Mouse (Mus musculus) right cerebral cortex, postnatal 14 days (tissue): Measurements from ENCODE around the gene Gabra4.
"Not testable (repeated sequence)": the region's sequence is repeated elsewhere in the genome, so short reads cannot be mapped to it uniquely, and the experiment has no call there.

Experiments
- DNase-seq: peaks from one replicate; pipeline ENCODE4 v3.0.0; 2022

The Gabra4 gene

GRCm38 (mm10) chr5:71658115-71658497 lies at the start of gene Gabra4:
Gene Gabra4, minus strand, starts transcription at chr5:71658308.
- DNase-seq = peak; percentile 28

GRCm38 (mm10) chr5:71701273-71701614 lies 43.1 kb upstream of the Gabra4 start:
- DNase-seq = no peak

GRCm38 (mm10) chr5:71700468-71701272 lies 42.6 kb upstream of the Gabra4 start:
- DNase-seq = peak; percentile 69

DNA sequence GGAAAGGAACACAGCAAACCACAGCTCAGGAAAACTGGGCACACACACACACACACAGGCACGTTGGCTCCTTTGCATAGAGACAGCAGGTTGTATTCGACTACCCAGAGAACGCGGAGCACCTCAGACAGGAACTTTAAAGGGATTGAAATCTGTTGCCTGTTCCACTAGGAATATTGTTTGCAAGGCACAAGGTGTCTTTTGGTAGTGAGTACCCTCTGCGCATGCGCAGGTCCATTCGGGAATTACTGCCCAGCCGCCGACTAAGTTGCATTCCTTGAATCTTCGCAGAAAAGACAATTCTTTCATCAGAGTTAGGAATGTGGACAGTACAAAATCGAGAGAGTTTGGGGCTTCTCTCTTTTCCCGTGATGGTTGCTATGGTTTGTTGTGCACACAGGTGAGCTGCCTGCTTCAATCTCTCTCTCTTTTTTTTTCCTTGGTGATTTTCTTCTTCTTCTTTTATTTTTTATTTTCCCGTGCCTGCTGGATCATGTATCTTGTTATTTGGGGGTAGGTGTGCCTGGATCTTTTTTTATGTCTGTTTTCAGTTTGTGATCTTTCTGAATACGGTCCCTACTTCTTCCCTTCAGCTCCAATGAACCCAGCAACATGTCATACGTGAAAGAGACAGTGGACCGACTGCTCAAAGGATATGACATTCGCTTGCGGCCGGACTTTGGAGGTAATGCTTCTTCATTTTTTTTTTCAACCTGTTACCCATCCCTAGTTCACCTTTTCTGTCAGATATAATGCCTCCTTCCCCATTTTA lies 41.8 kb upstream of the Gabra4 start:
- peak; percentile 77 for DNase-seq

DNA sequence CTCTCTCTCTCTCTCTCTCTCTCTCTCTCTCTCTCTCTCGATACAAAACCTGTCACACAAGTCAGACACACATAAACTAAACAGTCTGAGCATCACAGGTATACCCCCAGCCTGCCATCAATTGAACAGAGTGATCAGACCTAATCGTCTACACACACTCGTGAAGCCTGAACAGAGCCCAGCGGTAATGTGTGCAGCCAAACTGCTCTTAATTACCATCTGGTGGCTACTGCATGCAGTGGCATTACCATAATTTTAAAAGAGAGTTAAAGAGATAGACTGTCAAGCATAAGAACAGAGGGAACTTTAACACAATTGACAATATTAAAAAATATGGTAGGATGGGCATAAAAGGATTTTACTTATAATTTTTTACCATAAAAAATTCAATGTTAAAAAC lies 7.5 kb upstream of the Gabra4 start:
- no peak for DNase-seq

DNA sequence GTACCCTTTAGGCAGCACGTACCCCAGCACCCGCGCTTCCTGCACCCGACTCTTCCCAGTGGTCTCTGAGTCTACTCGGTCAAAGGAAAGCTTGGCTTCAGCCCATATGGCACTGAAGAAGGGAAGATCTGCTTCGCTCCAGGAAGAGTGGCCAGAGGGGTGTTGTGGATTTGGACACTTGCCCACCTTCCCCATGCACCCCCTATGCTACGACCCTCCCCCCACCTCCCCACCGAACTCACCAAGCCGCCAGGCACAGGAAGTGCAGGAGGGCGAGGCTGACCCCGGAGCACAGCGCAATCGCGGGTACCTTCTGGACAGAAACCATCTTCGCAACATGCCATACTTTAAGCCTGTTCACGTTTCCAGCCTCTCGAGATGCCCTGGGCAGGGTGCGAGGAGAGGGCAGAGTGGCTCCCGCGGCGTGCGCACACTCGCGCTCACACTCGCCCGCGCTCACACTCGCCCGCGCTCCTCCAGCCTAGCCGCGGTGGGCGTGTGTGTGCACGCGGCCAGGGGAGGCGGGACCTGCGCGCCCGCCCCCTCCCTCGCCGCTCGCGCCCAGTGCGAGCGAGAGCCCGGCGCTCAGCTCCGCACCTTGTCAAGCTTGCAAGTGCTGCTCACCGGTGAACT lies 510 bp downstream of the Gabra4 start, which contains the start of gene Gabrb1:
Gabrb1 (plus strand) TSS at position 632 of the 633 bp plus-strand sequence.
- peak; percentile 58 for DNase-seq

GRCm38 (mm10) chr5:71656771-71657170 lies 1.3 kb downstream of the Gabra4 start:
- peak; percentile 17 for DNase-seq

DNA sequence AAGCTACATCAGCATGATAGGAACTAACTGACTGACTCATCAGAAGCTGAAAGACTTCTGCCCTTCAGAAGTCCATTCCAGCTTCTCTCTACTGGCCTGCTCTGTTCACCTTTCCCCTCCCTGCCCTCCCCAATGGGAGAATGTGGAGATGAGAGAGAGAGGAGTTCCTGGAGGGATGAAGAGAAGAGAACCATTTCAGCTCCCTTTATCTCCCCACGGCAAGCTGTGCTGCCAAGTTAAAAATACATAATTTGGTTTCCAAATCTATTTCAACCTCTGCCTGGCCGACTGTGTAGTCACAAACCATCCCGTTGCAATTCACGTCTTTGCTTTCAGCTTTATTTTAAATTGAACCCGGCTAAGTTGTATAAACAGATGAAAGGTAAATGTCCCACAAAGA lies 4.1 kb downstream of the Gabra4 start:
- no peak for DNase-seq

GRCm38 (mm10) chr5:71648108-71648507 lies 10.0 kb downstream of the Gabra4 start:
- DNase-seq = no peak

DNA sequence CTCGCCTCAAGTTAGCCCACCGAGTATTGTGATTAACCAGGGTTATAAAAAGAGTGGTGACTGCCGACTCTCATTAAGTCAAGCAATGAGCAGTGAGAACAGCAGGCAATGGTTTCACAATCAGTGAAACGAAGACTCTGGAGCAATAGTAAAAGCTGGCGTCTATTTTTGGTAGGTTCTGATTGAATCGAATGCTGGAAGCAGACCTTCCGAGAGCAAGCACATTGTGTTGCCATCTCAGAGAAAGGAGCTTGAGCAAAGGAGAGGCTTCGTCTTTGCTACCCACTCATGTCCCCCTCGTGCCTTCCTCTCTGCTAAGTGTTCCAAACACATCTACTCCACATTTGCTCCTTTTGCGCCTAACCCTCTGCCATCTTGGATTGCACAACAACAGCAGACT lies 18.3 kb downstream of the Gabra4 start:
- no peak for DNase-seq

DNA sequence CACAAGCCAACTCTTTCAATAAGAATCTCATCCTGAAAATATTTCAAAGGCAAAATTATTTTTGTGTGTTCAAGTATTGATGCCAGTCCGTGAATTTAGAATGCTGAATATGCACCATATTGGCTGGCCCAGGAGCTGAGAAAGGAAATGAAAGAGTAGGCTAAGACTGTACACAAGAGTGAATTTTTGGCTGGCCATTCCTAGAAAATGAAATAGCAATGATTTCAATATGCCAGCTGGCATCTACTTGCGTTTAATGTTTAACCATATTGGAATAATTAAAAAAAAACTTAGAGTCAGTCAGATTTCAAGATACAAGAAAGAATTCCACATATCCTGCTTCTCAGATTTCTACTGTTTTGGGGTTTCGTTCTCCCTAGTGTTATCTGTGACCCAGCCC lies 30.3 kb downstream of the Gabra4 start:
- no peak for DNase-seq

GRCm38 (mm10) chr5:71616734-71617133 lies 41.4 kb downstream of the Gabra4 start:
- DNase-seq = no peak

DNA sequence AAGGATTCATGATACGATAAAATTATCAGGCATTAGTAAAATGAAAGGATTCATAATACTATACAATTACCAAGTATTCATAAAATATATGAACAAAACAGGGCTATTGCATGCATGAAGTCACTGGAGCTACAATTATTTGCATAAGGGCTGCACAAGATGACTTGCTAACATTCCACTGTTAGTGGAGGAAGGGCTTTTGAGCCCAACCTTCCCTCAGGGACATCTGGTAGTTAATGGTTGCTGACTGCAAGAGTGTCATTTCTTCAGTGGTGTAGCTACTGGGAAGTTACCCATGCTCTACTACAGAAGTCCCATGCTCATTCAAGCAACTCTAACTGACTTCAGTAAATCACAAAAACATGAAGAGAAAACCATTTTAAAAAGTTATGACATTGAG lies 43.8 kb downstream of the Gabra4 start:
- no peak for DNase-seq

DNA sequence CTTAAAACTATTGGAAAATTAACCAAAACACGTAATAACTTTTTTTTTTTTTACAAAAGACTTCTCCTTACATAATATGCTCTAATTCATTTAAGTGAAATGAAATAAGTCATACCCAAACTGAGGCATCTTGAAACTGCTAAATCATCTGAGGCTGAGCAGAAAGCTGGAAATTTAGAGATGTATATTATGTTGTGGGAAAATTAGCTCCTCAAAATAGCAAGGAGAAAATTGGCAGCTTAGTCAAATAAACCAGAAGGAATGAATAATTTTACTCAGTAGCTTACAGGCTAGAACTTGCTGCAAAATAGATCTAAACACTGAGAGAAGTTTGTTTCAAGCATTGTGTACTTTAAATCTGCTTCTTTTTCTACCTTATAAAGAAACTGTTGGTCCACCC lies 49.4 kb downstream of the Gabra4 start:
- no peak for DNase-seq

GRCm38 (mm10) chr5:71606907-71607306 lies 51.2 kb downstream of the Gabra4 start:
- DNase-seq = no peak

- DNase-seq = no peak
Measured at GRCm38 (mm10) chr5:71604128-71604690, 53.9 kb downstream of the Gabra4 start.

DNA sequence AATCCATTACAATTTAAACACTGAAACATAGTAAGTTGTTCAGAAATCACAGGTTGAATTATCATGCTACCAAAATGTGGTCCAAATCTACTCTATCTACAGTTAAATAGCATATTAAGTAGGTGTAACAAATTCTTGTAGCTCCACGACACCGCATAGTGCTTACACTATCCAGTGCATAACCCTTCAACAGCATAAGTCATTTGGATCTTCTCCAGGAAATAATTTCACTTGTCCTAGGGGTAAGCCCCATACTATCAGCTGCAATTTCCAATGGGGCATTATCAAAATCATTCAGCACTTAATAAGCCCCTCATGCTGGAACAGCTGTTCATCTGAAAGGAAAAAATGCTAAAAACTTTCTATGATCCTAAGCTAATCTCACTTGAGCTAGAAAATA lies 62.8 kb downstream of the Gabra4 start:
- DNase-seq = no peak

GRCm38 (mm10) chr5:71593745-71594255 lies 64.3 kb downstream of the Gabra4 start:
- no peak for DNase-seq

GRCm38 (mm10) chr5:71571646-71572237 lies 86.4 kb downstream of the Gabra4 start:
- DNase-seq = no peak

DNA sequence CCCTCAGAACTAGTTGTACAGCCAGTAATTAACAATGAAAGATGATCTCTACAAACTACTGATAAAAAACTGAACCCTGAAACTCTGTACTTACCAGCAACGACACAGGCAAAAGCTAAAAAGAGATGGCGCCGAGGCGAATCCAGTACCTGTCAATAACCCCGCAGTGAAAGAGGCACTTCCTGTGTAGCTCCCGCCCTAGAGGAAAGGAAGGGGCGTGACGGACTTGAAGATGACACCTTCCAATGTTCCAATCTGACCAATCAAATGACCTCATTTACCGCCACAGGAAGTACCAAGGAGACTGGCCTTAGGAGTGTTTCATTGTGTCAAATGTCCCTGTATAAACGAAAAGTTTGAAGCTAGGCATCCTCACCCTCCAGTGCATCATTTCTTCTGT lies 110.0 kb downstream of the Gabra4 start, which contains the start of gene Cox7b2:
Cox7b2 (minus strand) TSS at position 127 of the 400 bp plus-strand sequence.
- DNase-seq = no peak

DNA sequence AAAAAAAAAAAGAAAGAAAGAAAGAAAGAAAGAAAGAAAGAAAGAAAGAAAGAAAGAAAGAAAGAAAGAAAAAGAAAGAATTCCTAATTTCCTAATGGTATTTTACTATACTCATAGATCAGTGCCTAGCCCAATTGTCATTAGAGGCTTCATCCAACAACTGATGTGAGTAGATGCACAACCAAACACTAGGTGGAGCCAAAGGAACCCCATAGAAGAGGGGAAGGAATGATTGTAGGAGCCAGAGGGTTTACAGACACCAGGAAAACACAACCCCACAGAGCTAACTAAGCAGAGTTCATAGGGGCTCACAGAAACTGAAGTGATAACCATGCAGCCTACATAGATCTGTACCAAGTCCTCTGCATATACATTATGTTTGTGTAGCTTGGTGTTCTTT lies 112.6 kb downstream of the Gabra4 start:
- DNase-seq = no peak

GRCm38 (mm10) chr5:71525486-71525885 lies 132.6 kb downstream of the Gabra4 start:
- DNase-seq = not testable (repeated sequence)
